Mouse (Mus musculus) urinary bladder, postnatal 14 days (tissue): ENCODE measurements around the gene Nob1.

Experiments used
- DNase-seq: peaks from one replicate; pipeline ENCODE4 v3.0.0; 2021; ENCODE audit warnings: low spot score

Gene Nob1

DNA sequence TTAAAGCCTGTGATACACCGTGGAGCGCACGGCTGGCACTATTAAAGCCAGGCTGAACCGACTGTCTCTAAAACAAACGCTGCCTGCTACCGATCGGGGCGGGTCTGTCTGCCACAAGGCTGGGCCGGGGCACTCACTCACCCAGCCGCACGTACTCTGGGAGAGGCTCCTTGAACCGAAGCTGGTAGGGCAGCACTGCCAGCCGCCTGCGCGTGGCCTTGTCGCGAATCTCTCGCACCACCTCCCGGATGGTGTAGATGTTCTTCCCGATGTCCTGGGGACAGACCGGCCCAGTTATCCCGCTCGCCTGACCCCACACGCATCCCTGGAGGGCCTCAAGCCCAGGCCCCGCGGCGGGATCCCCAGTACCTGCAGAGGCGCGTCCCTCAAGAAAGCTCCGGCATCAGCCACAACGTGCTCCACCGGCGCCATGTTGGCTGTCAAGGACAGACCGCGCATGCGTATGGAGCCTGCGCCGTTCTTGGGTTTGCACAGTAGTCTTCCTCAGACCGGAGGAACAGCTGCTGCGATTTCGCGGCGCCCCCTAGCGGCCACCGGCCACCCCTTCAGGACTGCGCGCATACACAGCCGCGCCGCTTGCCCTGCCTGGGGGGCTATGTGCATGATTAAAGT, at the start of gene Nob1:
Nob1 (minus strand) TSS at position 455 of the 633 bp plus-strand sequence.
- peak; percentile 97 for DNase-seq

DNA sequence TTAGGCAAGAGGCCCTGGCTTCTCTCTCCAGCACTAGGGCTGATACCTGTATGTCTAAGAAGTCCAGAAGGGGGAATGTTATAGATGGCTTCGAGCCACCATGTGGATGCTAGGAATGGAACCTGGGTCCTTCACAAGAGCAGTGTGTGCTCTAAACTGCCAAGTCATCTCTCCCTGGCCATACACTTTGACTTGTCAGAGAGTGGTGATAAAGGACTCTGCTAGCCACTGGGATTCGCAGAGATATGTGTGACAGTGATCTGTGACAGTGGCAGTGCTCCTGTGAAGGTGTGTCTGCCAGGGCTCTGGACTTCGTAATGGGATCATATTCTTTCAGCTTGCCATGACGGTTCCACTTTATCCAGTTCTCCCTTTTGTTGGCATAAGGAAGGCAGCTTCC, 48.5 kb upstream of the Nob1 start:
- DNase-seq = no peak

DNA sequence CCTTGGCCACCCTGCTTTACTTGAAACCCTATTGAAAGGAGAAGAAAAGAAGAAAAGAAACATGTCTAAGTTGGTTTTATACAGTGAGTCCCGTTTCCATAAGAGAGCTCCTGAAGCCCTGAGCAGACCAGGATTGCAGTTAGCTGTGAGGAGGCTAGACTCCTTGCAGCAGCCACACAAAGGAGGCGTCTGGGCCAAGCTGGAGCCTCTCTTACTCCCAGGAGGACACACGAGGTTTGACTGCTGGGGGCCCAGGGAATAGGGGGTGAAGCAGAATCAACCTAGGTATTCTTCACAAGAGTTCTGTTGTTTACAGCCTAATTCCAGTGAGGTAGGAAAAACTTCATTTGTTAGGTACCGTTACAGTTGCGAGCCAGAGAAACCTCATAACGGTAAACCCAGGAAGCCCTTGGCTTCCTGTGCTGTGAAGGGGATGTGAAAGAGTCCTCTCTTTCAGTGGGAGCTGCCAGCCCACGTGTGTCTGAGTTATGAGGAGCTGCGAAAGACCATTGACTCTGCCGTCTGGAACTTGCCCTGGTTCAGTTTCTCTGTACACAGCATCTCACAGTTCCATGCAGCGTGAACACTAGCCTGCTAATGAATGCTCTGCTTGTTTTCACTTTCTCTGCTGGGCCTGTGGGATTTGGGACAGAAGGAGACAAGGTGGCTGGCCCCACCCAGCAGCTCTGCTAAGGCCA, 47.7 kb upstream of the Nob1 start:
- DNase-seq = no peak

DNA sequence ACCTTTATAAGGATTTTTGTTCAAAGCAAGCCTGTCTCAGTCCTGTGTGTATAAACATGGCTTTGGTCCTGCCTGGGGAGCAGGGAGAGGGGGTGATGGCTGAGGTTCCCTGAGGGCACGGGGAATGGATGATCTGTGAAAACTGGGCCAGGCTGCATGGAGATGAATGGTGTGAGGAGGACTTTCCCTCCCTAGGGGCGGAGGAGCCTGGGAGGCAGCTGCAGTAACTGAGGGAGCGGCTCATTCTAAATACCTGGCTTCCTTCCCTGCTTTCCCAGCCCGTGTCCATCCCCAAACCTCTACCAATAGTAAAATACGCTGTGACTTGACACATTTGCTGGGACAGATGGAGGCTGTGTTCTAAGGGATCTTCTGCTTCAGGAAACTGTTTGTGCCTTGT, 45.5 kb upstream of the Nob1 start:
- no peak for DNase-seq

DNA sequence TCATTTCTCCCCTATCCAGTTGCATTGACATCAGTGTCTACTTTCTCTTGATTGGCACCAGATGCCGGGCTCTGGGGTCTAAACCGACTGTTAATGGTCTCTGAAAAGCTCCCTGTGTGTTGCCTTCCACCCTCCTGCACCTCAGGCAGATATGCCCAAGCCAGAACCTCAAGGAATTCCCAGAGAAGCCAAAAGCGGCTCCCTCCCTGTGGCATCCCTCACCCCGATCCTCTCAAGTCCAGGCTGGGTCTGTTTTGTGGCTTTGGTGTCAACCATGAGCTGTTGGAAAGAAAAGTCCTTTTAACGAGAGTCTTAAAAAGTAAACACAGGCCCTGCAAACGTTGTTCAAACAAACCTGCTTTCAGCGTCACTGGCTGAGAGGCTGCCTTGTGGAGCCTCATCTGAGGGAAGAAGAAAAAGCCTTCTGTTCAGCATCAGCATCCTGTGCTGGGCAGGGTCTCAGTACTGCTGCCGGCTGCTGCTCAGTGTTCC, 44.0 kb upstream of the Nob1 start:
- DNase-seq = no peak

DNA sequence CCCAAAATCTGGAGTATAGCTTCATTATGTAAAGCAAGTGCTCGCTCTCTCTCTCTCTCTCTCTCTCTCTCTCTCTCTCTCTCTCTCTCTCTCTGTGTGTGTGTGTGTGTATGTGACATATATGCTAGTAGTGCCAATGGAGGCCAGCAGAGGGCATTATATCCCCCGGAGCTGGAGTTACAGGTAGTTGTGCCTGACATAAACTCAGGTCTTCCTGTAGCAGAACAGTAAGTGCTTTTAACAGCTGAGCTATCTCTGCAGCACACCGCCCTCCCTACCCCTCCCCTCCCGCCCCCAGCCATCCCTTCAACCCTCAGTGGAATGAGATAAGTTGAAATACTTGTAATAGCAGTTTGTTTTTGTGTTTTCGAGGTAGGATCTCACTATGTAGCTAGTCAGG, 41.8 kb upstream of the Nob1 start:
- no peak for DNase-seq

DNA sequence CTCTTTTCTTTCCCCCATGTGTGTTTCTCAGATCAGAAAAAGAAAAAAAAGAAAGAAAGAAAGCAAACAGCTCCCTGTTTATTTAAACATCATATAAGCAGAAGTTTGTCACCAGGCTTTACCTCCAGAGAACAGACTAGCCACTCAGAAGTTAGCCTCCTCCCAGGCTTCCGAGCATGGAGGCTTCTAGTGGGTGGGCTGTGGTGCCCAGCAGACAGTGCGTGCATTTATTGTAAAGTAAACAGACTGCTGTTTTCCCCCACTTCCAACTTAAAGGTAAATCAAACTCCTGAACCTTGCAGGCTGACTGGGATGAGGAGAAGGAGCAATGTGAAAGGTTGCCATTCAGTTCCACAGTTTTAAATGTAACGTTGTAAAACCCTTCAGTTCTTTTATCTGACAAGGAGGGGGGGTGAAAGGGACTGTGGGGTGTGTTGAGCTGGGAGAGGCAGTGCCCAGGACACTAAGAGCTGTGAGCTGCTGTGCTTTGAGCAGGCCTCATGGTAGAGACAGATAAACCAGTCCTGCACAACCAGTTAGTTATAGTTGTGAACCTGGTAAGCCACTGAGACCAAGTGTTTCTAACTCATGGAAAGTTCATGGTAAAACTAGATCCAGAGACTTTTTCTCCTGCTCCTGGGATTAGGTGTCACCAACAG, 40.6 kb upstream of the Nob1 start:
- DNase-seq = no peak

DNA sequence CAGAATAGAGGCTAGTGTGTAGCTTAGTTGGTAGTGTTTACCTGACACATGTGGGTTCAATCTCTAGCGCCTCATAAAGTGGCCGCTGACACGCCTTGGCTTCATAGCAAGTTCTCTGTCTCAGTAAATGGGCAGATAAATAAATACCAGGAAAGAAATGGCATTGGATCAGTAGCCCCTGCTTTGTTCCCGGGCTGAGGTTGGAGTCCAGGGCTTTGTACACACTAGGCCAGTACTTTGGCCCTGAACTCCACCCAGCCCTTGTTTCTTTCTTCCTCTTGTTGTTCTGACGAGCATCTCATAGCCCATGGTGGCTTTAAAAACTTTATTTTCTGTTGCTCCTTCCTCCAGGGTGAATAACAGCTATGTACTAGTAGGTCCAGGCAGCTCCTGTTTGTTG, 37.6 kb upstream of the Nob1 start:
- no peak for DNase-seq

DNA sequence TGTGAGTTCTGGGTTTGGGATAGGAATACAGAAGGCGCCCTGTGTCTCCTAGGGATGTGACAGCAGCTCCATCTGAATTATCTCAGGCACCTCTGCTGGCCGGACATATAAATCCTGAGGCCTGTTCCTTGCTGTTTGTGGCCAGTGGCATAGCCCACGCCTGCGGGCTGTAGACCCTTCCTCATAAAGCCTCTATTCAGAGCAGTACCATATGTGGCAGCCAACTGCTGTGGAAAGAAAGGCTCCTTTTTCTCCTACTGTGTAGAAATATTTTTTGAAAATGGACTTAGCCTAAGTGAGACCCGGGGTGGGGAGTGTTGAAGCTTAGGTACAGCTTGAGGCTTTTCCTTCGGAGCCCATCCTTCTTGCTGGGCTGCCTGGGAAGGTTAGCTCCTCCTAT, 33.4 kb upstream of the Nob1 start:
- DNase-seq = no peak

DNA sequence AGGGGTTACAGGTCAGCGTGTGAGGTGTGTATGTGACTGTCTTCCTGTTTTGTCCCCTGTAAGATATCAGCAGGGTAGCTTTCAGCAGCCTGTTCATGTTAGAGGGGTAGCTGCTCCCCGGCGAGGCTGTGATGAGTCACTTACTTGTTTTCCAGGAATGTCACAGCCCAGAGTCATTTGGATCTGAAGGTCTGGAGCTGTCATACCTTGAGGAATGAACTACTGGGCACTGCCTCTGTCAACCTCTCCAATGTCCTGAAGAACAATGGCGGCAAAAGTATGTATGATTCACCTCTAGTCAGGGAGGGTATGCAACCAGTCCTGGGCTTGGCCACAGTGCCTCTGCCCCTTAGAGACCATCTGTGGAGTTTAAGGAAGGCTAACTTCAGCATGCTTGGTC, 32.9 kb upstream of the Nob1 start:
- no peak for DNase-seq

DNA sequence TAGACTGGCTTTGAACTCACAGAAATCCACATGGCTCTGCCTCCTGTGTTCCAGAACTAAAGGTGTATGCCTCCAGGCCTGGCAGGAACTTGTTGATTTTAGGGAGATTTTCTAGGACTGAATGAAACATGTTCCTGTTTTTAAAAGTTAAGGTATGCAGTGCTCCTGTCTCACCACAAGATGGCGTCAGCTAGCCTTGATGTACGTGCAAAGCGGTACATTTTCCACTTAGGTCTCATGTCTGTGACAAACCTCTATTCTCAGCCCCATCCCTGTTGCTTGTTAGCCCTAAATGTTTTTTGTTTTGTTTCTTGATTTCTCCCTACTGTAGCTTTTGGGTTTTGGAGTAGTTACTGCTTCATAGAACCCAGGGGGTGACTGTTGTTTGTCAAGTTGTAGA, 30.4 kb upstream of the Nob1 start:
- DNase-seq = no peak

DNA sequence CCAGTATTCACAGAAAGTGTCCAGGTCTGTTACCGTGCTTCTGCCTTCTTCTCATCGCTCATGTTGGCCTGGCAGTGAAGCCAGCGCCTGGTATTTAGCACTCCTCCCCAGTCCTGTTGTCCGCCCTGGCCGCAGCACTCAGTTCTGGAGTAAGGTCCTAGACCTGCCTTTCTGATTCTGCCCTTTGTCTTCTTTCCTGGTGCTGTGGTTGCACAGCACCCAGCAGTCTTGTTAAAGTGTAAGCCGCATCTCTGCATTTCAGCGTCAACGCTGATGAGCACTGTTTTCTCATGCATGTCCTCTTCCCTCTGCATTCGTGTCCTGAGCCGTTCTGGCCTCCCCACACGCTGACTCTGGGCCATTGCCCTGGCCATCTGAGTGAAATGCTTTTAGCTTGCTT, 28.5 kb upstream of the Nob1 start:
- DNase-seq = no peak

DNA sequence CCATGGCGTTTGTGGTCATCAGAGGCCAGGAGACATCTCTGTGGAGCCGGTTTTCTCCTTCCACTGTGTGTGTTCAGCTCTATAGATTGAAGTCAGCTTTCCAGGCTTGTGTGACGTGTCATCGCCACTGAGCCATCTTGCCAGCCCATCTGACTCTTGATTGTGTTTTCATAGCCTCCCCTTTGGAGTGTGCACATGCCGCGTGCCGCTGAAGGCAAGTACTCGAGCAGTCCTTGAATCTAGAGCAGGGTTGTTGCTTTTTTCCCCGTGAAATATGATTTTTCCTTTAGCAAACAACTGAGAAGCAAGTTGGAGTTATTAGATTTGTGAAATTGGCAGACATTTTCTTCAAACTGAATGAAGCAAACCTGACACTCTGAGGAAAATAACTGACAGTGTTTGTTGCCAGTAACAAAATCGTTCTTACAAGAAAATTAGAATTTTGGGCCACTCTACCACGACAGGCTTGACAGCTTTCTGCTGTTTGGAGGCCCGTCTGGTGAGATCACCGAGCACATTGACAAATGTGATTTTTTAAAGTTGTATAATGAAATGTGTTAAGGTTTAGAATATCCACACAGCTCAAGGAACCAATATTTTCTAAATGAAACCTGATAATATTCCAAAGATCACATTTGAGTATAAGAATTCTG, 26.7 kb upstream of the Nob1 start:
- DNase-seq = no peak

DNA sequence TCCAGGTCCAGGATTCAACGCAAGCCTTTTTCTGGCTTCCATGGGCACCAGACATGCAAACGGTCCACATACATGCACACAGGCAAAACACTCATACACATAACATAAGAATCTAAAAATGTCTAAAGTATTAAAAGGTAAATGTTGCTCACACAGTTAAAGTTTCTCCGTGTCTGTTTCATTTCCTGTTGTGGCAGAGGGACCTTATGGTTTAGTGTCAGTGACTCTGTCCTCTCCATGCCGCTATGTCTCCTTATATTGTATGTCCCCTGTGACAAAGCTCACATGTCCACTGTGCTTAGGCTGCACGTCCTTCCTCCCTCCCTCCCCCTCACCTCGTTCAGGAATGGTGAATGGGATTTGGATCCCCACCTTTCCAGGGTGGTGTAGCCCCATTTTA, 24.8 kb upstream of the Nob1 start:
- no peak for DNase-seq

DNA sequence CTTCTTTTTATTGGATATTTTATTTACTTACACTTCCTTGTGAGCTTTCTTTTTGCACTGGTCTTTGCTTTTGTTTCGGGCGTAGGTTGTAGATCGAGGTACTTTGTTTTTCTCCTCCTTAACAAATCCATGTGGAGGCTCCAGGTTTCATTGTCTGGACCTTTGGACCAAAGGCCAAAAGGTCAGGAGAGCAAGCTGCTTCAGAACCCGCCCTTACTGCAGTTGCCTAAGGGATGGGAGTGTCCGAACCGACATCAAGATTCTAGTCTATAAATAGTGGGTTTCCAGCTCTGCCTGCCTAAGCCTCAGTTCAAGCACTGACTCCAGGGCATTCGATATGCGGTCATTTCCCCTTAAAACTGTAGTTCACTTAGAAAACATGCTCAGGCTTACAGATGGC, 24.3 kb upstream of the Nob1 start:
- no peak for DNase-seq

DNA sequence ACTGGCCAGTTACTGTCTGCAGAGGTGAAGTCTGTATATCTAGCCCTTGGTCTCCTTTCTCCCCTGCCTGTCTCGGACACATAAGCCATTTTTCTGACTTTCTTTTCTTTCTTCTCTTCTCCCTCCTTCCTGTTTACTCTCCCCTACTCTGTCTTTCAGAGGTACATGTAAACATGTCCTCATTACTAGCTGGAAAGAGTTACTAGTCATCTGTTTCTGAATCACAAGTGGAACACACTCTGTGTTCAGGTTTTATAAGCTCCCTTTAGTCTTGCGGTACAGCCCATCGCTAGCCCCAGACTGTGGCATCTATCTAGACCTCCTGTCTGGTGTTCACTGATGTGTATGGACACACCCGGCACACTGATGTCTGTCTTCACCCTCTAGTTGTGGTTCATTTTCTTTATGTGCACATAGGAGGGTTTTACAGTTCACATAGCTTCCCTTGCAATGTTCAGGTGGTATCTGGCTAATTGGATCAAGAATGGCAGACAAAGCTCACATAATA, 23.6 kb upstream of the Nob1 start:
- DNase-seq = no peak

DNA sequence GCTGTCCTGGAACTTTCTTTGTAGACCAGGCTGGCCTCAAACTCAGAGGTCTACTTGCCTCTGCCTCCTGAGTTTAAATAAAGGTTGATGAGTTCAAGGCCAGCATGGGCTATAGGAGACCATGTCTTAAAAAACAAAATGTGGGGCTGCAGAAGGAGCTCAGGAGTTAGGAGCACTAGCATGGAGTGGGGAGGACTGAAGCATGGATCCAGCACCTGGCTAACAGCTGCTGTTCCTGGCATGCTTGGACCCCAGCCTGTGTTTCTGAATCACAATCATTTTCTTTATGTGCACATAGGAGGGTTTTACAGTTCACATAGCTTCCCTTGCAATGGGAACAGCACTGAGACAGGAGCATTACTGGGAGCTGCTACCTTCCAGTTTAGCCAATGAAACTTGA, 22.9 kb upstream of the Nob1 start:
- no peak for DNase-seq

DNA sequence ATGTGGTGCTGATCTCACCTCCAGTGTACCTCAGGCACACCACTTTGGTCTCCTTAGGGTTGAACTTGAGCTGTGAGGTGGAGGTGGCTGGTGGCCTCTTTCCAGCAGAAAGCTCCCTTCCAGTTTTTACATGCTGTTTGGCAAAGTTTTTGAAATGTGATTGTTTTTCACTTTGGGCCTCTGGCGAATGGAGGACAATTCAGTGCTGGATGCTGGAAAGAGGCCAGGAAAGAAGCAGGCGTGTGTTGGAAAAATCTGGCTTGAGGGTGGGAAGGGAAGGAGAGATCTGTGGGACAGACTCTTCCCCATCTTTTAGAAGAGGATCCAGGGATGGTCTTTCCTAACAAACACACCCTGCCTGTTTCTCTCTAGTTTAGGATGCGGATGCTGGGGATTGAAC, 19.8 kb upstream of the Nob1 start:
- no peak for DNase-seq

DNA sequence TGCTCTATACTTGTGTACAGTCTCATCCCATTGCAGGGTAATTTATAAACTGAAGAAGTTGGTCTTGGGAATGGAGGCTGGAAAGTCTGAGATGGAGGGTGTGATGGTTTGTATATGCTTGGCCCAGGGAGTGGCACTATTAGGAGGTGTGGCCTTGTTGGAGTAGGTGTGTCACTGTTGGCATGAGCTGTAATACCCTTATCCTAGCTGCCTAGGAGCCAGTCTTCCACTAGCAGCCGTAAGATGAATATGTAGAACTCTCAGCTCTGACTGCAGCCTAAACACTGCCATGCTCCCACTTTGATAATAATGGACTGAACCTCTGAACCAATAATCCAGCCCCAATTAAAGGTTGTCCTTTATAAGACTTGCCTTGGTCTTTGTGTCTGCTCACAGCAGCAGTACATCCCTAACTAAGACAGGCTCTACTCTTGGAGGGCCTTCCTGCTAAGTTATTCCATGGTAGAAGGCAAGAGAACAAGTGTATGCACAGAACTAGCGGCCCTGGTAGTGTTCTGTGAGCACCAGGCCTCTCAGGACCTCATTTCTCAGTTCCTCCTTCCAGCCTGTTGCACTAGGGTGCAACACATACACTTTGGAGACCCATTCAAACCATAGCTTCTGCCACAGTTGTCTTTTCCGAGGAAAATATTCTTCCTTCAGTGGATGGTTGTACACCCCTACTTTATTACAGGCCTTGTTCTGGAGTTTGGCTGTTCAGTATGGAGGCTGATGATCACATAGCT, 15.2 kb upstream of the Nob1 start:
- no peak for DNase-seq

DNA sequence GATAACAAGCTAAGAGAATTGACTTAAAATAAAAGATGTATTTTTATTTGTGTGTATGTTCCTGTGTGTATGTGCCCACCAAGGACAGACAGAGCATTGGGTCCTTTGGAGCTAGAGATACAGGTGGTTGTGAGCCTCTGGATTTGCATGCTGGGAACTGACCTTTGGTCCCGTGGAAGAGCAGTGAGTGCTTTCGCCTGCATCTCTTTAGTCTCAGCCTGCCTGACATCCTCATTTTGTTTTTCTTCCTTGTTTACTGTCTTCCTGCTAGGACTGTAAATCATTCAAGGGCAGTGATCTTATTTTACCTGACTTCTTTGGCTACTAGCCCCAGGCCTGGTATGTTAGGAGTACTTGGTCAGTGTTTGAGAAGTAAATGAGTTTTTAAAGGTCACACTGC, 12.9 kb upstream of the Nob1 start:
- DNase-seq = no peak

DNA sequence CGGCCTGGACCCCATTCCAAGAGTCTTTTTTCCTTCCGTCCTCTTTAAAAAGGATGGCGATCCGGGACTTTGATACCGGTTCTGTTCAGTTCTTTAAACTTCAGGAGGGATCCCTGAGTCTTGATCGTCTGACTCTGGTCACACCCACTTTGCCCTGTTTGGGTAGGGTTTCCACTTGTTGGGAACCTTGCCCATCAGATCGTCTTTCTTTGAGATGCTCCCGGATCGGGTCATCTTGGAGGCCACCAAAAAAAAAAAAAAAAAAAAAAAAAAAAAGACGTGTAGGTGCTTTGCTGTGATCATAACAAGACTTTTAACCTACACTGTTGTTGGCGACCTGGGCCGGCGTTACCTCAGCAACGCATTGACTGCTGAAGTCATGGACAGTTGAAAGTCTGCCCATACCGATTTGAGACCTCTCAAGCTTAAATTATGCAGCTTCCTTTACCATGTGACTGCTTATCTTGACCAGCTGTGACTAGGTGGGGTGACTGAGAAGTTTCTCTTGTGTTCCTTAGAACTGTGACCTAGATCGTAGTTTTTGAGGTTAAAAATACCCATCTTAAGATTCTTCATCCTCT, 12.1 kb upstream of the Nob1 start:
- DNase-seq = peak; percentile 45
